Mouse (Mus musculus): ENCODE data around the gene Zfp987.
"Not testable (repeated sequence)": the region's sequence is repeated elsewhere in the genome, so short reads cannot be mapped to it uniquely, and the experiment has no call there.

DNA sequence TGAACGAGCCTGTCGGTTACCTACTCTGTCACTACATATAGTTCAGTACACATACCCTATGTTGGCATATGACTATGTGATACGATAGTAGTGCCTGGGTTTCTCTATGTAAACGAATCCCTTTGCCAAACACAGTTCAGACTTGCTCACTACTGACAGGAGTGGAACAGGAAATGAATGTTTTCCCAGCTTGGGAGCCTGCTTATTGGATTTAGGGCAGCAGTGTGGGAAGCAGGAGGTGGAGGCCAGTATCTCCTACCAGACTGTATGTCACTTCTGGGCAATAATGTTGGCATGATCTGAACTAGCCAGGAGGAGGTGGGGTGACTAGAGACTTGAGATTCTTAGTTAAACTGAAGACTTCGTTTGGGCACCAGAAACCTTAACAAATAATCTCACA, 32.3 kb upstream of the Zfp987 start:
- not testable (repeated sequence) for TF ChIP-seq CTCF, EP300 (IDR thresholded peaks at IDR 0.05)

Data from lung, postnatal 0 days (tissue).